Comparison of ENCODE assay signal across 11 mouse cellular contexts in the genomic region with DNA sequence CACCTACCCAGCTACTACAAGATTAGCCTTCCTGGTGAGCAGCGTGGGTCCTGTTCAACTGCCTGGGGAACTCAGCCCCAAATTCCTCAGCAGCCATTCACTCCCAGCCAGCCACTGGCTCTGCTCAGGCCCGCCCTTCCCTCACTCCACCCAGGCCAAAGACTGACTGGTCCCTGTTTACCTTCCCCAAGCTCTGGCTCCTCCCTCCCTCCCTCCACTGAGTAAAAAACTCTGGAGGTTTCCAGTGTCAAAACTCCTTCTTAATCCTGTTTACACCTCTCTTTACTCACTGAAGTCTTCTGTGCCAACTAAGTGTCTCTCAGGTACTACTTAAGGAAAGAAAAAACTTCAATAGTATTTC. TPM values are rescaled to one million over a fixed set of nuclear protein-coding genes. Genes with fewer than 3 reads are reported as not detected.
A peak's percentile ranks its signal among the peaks of the same experiment; 100 is the strongest.
DNase-seq lines count a peak whose midpoint lies in the region; ATAC-seq and TF ChIP-seq lines count a peak whose summit lies in the region.
"Had no signal": no experiment of that assay in that cellular context is flagged by ENCODE, and none has a peak within 500 bp of the region (broad histone marks: within the 10 kb centered on the region; RNA-seq: fewer than 3 reads in every experiment).

No protein-coding gene starts in this region.

- H3K27me3 ChIP-seq in heart, embryonic 11.5 days (ENCODE audit: control insufficient read depth, insufficient read depth, low read length), result no peaks in the 10 kb centered on the region
- H3K27me3 ChIP-seq in heart, postnatal 0 days (ENCODE audit: control insufficient read depth, insufficient read depth, low read length), result no peaks in the 10 kb centered on the region
- H3K27me3 ChIP-seq in liver, embryonic 12.5 days (replicated peaks), result no peaks in the 10 kb centered on the region
- no peaks in the 10 kb centered on the region for H3K27me3 ChIP-seq in stomach, embryonic 14.5 days (ENCODE audit: control insufficient read depth, insufficient read depth, low read length)

- TF ChIP-seq EP300 in heart, postnatal 0 days (IDR thresholded peaks at IDR 0.05; ENCODE audit: low read depth), result no peak

- H3K27ac ChIP-seq in heart, embryonic 11.5 days (ENCODE audit: low read depth, low read length), result peak overlapping the region; percentile 67
- peak overlapping the region; percentile 87 for H3K27ac ChIP-seq in heart, postnatal 0 days (ENCODE audit: low read depth)
- H3K27ac ChIP-seq in liver, embryonic 12.5 days, result peak overlapping the region; percentile 75
- peak overlapping the region; percentile 52; the same call in 1 of the 2 replicates for H3K27ac ChIP-seq in stomach, embryonic 14.5 days (ENCODE audit: low read length)

- WGBS in heart, embryonic 11.5 days (ENCODE audit: insufficient replicate concordance), result 23% methylated on average over 2 of the region's 2 CpGs
- 44% methylated on average over 2 of the region's 2 CpGs for WGBS in heart, postnatal 0 days
- 17% methylated on average over 2 of the region's 2 CpGs for WGBS in liver, embryonic 12.5 days (ENCODE audit: insufficient replicate concordance)
- WGBS in stomach, embryonic 14.5 days, result 27% methylated on average over 2 of the region's 2 CpGs

- no peak for TF ChIP-seq CTCF in heart, postnatal 0 days (IDR thresholded peaks at IDR 0.05; ENCODE audit: low read depth)

- peaks cover 46% of the 10 kb centered on the region for H3K4me1 ChIP-seq in heart, embryonic 11.5 days (ENCODE audit: control insufficient read depth, insufficient read depth, low read length)
- peaks cover 71% of the 10 kb centered on the region for H3K4me1 ChIP-seq in heart, postnatal 0 days (ENCODE audit: control insufficient read depth, insufficient read depth)
- H3K4me1 ChIP-seq in liver, embryonic 12.5 days, result peaks cover 70% of the 10 kb centered on the region
- H3K4me1 ChIP-seq in stomach, embryonic 14.5 days (ENCODE audit: control insufficient read depth, insufficient read depth, low read length), result peaks cover 29% of the 10 kb centered on the region

- H3K9me3 ChIP-seq in heart, embryonic 11.5 days (replicated peaks; ENCODE audit: control insufficient read depth, low read length), result no peaks in the 10 kb centered on the region
- H3K9me3 ChIP-seq in heart, postnatal 0 days (replicated peaks; ENCODE audit: control insufficient read depth, low read length), result no peaks in the 10 kb centered on the region
- H3K9me3 ChIP-seq in liver, embryonic 12.5 days (replicated peaks), result no peaks in the 10 kb centered on the region
- no peaks in the 10 kb centered on the region for H3K9me3 ChIP-seq in stomach, embryonic 14.5 days (ENCODE audit: control insufficient read depth, low read depth, low read length)

- no peak overlapping the region for H3K9ac ChIP-seq in heart, embryonic 11.5 days (ENCODE audit: low read depth, low read length)
- H3K9ac ChIP-seq in heart, postnatal 0 days (replicated peaks; ENCODE audit: low read depth, low read length), result no peak overlapping the region
- H3K9ac ChIP-seq in liver, embryonic 12.5 days, result 0 out of 2 replicates have a peak overlapping the region, but pooled peaks have one; percentile 8
- H3K9ac ChIP-seq in stomach, embryonic 14.5 days (replicated peaks; ENCODE audit: low read depth, low read length), result no peak overlapping the region

- H3K4me3 ChIP-seq in heart, embryonic 11.5 days (ENCODE audit: low read depth, low read length), result no peak overlapping the region
- H3K4me3 ChIP-seq in heart, postnatal 0 days (ENCODE audit: low read depth, low read length), result no peak overlapping the region
- no peak overlapping the region for H3K4me3 ChIP-seq in liver, embryonic 12.5 days
- H3K4me3 ChIP-seq in stomach, embryonic 14.5 days (ENCODE audit: low read depth, low read length), result no peak overlapping the region

- no peak for DNase-seq in heart, adult 8-10 months (ENCODE audit: low spot score)
- peak; percentile 53 for DNase-seq in heart, postnatal 0 days (ENCODE audit: low spot score)
- DNase-seq in c-Kit-positive CD71-positive TER-119-positive erythroid progenitor cells, embryonic 14.5 days (ENCODE audit: low spot score), result no peak
- DNase-seq in thymus, postnatal 4 days, result no peak
- DNase-seq in cerebellum, adult 8-10 months, result no peak
- DNase-seq: gastrocnemius, postnatal 10 days; layer of hippocampus, postnatal 36 days; right cerebral cortex, postnatal 4 days had no signal

- H3K4me2 ChIP-seq in heart, embryonic 11.5 days, result no peak overlapping the region; the same call in 1 of the 2 replicates
- H3K4me2 ChIP-seq in heart, postnatal 0 days (ENCODE audit: low read depth, low read length), result no peak overlapping the region
- H3K4me2 ChIP-seq in liver, embryonic 12.5 days, result peak overlapping the region; percentile 38
- no peak overlapping the region for H3K4me2 ChIP-seq in stomach, embryonic 14.5 days (replicated peaks; ENCODE audit: low read depth, low read length)

- no peaks in the 10 kb centered on the region for H3K36me3 ChIP-seq in heart, embryonic 11.5 days (ENCODE audit: control insufficient read depth, insufficient read depth, low read length)
- no peaks in the 10 kb centered on the region for H3K36me3 ChIP-seq in heart, postnatal 0 days (replicated peaks; ENCODE audit: control insufficient read depth, insufficient read depth, low read length)
- no peaks in the 10 kb centered on the region for H3K36me3 ChIP-seq in liver, embryonic 12.5 days
- no peaks in the 10 kb centered on the region for H3K36me3 ChIP-seq in stomach, embryonic 14.5 days (ENCODE audit: control insufficient read depth, insufficient read depth, low read length)

- peak; percentile 56; the same call in 1 of the 2 replicates for ATAC-seq in heart, embryonic 11.5 days (replicated peaks; ENCODE audit: insufficient number of reproducible peaks, low FRiP score, low TSS enrichment)
- peak; percentile 55; the same call in 1 of the 2 replicates for ATAC-seq in heart, postnatal 0 days (ENCODE audit: insufficient read depth, low read depth)
- peak; percentile 85 for ATAC-seq in liver, embryonic 12.5 days
- peak; percentile 86 for ATAC-seq in stomach, embryonic 14.5 days (ENCODE audit: insufficient number of reproducible peaks, insufficient read depth, low FRiP score, low read depth)

RNA-seq across cellular contexts. Expression of a gene that starts 38.9 kb away (rescaled TPM):
- 21.2 and 23.2 TPM in 2 replicates for polyA plus RNA-seq in heart, embryonic 11.5 days (2014; fragmentation: Nextera tagmentation; extraction: Ambion mirVana)
- total RNA-seq in heart, adult 8-10 months (2022), result 10 to 100 TPM; 48.4 to 53.0 (median 51.7) TPM
- 33.3 and 37.8 TPM in 2 replicates for total RNA-seq in heart, postnatal 0 days (2014; rRNA removed; ENCODE audit: low replicate concordance)
- polyA plus RNA-seq in heart, postnatal 0 days (2015; fragmentation: Nextera tagmentation; extraction: Ambion mirVana), result 23.6 and 25.5 TPM in 2 replicates
- polyA plus RNA-seq in liver, embryonic 12.5 days (2016; fragmentation: Nextera tagmentation; extraction: Ambion mirVana), result 13.5 and 13.8 TPM in 2 replicates
- 34.6 and 38.2 TPM in 2 replicates for polyA plus RNA-seq in stomach, embryonic 14.5 days (2014; fragmentation: Nextera tagmentation; extraction: Ambion mirVana)
